Mouse (Mus musculus) liver, embryonic 14.5 days (tissue): ENCODE results near the gene Abhd2. TPM values are rescaled to one million over a fixed set of nuclear protein-coding genes. Genes with fewer than 3 reads are reported as not detected.
A peak's percentile ranks its signal among the peaks of the same experiment; 100 is the strongest.

Experiments
- ATAC-seq: fragments of 200-750 bp; cut with Nextera tagmentation; 2 replicates; pipeline ENCODE4 v1.8.0; 2017; ENCODE audit warnings: moderate number of reproducible peaks, mild to moderate bottlenecking, moderate library complexity; ENCODE audit not compliant: insufficient read depth
- DNase-seq, 3 experiments: peaks; one replicate each; pipeline ENCODE4 v3.0.0-alpha.2; 2012 to 2013; ENCODE audit warnings: low read depth in 3 of 3, low spot score in 3 of 3
- H3K27ac ChIP-seq: fragments of 300-500 bp; sonication (generic); 2 replicates; pipeline ENCODE4 v1.5.1; 2014; ENCODE audit warnings: moderate library complexity, mild to moderate bottlenecking, control low read depth, inconsistent platforms
- H3K27me3 ChIP-seq: fragments of 300-500 bp; sonication (generic); 2 replicates; pipeline ENCODE4 v1.6.1; 2014; ENCODE audit warnings: mild to moderate bottlenecking, low read length, moderate library complexity; ENCODE audit not compliant: control insufficient read depth, insufficient read depth
- H3K36me3 ChIP-seq: fragments of 300-500 bp; sonication (generic); replicated peaks from 2 replicates; pipeline ENCODE4 v1.6.1; 2014; ENCODE audit warnings: low read depth; ENCODE audit not compliant: control insufficient read depth, insufficient read depth
- H3K4me1 ChIP-seq, 2 experiments: fragments of 200-500 bp in 1 of 2; fragments of 300-500 bp in 1 of 2; sonication (generic) in 1 of 2; replicated peaks; 2 replicates each; pipeline ENCODE4 v1.6.1; 2012 to 2014; ENCODE audit warnings: antibody characterized with exemption in 1 of 2, inconsistent platforms in 1 of 2, low read length in 1 of 2; ENCODE audit not compliant: control insufficient read depth in 2 of 2, insufficient read depth in 2 of 2
- H3K4me2 ChIP-seq: fragments of 300-500 bp; sonication (generic); 2 replicates; pipeline ENCODE4 v1.6.1; 2014; ENCODE audit warnings: low read depth, mild to moderate bottlenecking, control low read depth, moderate library complexity
- H3K4me3 ChIP-seq, 2 experiments: fragments of 200-500 bp in 1 of 2; fragments of 300-500 bp in 1 of 2; sonication (generic) in 1 of 2; 2 replicates each; pipeline ENCODE4 v1.5.1; 2012 to 2014; ENCODE audit warnings: low read depth in 2 of 2, low read length in 2 of 2, mild to moderate bottlenecking in 2 of 2, control low read depth in 1 of 2, inconsistent platforms in 1 of 2, moderate library complexity in 1 of 2; ENCODE audit not compliant: insufficient read depth in 1 of 2
- H3K9ac ChIP-seq: fragments of 300-500 bp; sonication (generic); replicated peaks from 2 replicates; pipeline ENCODE4 v1.6.1; 2014; ENCODE audit warnings: mild to moderate bottlenecking, control low read depth, moderate library complexity
- H3K9me3 ChIP-seq: fragments of 300-500 bp; sonication (generic); 2 replicates; pipeline ENCODE4 v1.6.1; 2016; ENCODE audit warnings: low read length, mixed read lengths; ENCODE audit not compliant: control insufficient read depth
- CTCF ChIP-seq: IDR thresholded peaks from 2 replicates; pipeline ENCODE4 v1.5.1; 2016; ENCODE audit warnings: antibody characterized with exemption, low read depth, control low read depth
- EP300 ChIP-seq: IDR thresholded peaks from 2 replicates; pipeline ENCODE4 v1.6.1; 2016; ENCODE audit warnings: antibody characterized with exemption, low read depth
- WGBS: fragments of 180-500 bp; shearing (Covaris S2); extraction: QIAGEN DNeasy Blood & Tissue Kit; methylation state at CpG from one replicate; pipeline ENCODE4 v1.1.7; 2014; ENCODE audit not compliant: insufficient replicate concordance; 5-methylcytosine and 5-hydroxymethylcytosine counted together
- polyA plus RNA-seq, 2 experiments: library from polyadenylated mRNA; depleted of rRNA in 1 of 2; stranded (reverse) in 1 of 2; unstranded in 1 of 2; fragments of >200 nt; fragmentation: Nextera tagmentation in 1 of 2; extraction: Ambion mirVana in 1 of 2; gene quantifications; 2 replicates each; pipeline versions ENCODE4 v1.2.1 to v1.2.3; 2012 to 2014

Gene Abhd2
- polyA plus RNA-seq, 2 experiments, result 5.6 to 11.4 TPM

DNA sequence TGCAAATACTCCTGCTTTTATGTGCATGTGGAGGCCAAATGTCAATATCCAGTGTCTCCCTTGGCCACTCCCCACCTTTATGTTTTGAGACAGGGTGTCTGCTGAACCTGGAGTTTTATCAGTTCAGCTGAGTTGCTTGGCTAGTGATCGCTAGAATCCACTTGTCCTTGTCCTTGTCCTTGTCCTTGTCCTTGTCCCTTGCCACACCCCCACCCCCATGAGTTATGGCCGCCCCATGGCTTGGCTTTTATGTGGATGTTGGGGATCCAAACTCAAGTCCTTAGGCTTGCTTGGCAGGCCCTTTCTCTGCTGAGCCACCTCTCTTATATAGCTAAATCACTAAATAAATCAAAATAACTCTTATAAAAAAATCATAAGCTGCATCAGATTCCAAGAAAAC is 29.6 kb downstream of the Abhd2 start:
- Histone ChIP-seq H3K36me3 (peaks cover 9% of the 10 kb centered on the region), H3K4me3 (no peak overlapping the region), H3K9ac (no peak overlapping the region), H3K4me2 (no peak overlapping the region), H3K27ac (no peak overlapping the region), H3K27me3 (no peaks in the 10 kb centered on the region), H3K9me3 (no peaks in the 10 kb centered on the region), H3K4me1 (peaks cover 0 to 20% of the 10 kb centered on the region in 2 experiments; a peak in 2 of 4 replicates)
- WGBS, result 67% methylated on average over 2 of the region's 2 CpGs
- TF ChIP-seq EP300 (no peak), CTCF (no peak)
- DNase-seq, result no peak
- no peak for ATAC-seq

DNA sequence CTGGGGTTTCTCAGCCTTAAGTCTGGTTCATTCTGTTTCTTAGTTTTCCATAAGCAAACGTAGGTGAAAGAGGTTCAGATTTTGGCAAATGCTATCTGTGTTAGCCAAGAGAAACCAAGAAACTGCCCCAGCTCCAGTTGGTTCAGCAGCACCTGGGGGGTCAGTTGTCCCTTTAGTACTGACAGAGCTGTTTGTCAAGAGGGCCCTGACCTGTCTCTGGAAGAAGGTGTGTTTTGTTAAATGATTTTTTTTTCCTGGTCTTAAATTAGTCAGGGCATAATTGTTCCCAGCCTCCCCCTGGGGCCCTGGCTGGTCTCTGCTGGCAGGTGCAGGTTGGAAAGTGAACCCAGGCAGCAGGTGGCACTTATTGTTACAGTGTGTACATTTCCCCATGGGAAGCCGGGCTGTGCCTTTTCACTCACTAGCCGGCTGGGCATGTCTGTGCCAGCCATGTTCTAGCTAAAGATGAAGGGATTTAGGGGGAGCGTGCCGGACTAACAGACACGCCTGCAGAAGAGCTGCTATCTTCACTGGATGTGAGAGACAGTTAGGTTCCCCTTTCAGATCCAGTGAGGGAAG is 30.3 kb downstream of the Abhd2 start:
- TF ChIP-seq CTCF, result no peak
- TF ChIP-seq EP300, result no peak
- ATAC-seq, result no peak
- 76% methylated on average over 6 of the region's 6 CpGs for WGBS

DNA sequence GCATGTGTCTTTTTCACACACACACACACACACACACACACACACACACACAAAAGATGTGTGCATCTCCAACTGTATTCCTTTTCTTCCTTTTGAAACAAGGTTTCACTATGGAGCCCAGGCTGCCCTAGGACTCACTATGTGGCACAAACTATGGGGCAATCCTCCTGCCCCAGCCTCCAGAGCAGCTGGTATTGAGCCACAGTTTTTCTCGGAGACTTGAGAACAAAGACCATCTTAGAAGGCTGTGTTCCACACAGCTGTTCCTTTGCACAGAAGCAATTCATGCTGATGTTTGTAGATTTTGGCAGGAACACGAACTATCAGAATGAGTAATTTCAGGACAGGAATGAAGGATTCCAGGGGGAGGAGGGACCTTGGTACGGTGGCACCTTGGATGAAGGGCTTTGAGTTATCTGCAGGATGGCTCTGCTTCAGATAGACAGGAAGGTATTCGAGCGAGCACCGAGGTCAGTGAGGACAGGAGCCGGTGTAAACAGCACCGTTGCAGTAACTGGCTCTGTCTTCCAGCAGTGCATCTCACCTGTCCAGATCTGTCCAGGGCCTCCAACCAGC is 35.5 kb downstream of the Abhd2 start:
- H3K36me3 ChIP-seq, result no peaks in the 10 kb centered on the region; the same call in 1 of the 2 replicates
- H3K9me3 ChIP-seq, result no peaks in the 10 kb centered on the region
- WGBS, result 69% methylated on average over 8 of the region's 8 CpGs
- H3K4me1 ChIP-seq, result peaks cover 15 to 38% of the 10 kb centered on the region in 2 experiments
- H3K4me3 ChIP-seq, result no peak overlapping the region
- no peak for TF ChIP-seq EP300
- ATAC-seq, result no peak
- H3K4me2 ChIP-seq, result no peak overlapping the region
- no peak for DNase-seq
- no peaks in the 10 kb centered on the region for H3K27me3 ChIP-seq
- H3K9ac ChIP-seq, result no peak overlapping the region
- no peak overlapping the region for H3K27ac ChIP-seq

More for the DNA sequence above, 30.3 kb downstream of the Abhd2 start:
- no peak overlapping the region for H3K27ac ChIP-seq
- peaks cover 6 to 23% of the 10 kb centered on the region in 2 experiments for H3K4me1 ChIP-seq
- no peak overlapping the region for H3K4me3 ChIP-seq
- H3K4me2 ChIP-seq, result no peak overlapping the region
- H3K36me3 ChIP-seq, result peaks cover 3% of the 10 kb centered on the region
- no peak for DNase-seq
- no peaks in the 10 kb centered on the region for H3K9me3 ChIP-seq
- H3K9ac ChIP-seq, result no peak overlapping the region
- no peaks in the 10 kb centered on the region for H3K27me3 ChIP-seq

DNA sequence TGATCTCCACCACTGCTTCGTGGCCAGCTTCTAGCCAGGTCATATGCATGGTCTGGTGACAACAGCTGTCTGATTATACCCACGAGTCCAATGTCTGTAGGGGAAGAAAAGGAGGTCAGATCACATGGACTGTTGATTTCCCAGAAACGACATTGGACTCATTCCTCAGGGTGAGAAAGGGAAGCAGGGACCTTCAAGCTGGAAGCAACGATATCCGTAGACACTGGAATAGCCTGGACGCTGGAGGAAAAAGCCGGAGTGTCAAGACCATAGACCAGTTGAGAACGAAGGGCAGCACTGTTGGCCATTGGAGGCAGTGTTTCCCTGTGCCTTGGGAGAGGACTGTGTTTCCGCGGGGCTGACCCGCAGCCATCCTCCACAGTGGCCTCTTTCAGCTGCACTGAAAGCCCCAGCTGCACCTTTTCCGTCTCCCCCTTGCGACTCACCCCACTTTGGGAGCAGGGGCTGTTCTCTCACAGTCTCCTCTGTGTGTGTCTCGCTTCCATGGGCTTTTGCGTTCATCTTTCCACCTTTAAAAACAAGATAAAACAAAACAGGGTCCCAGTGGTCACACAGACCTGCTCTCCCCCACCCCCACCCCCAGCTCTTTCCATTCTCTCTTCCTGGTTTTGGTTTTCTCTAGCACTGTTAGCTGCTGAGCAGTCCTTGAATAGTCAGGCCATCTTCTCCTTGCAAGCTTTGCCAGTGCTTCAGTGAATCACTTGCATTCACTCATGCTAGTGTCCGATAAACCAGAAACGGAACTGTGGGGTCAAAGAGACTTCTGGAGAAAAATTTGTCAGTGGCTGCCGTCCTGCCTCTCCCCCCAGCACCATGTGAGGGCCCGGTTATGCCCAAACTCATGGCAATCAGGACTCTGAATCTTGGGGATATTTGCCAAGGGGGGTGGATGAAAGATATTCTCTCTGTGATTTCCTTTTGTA is 36.5 kb downstream of the Abhd2 start:
- Histone ChIP-seq H3K4me1 (peaks cover 22 to 45% of the 10 kb centered on the region in 2 experiments), H3K36me3 (no peaks in the 10 kb centered on the region; the same call in 1 of the 2 replicates), H3K9ac (no peak overlapping the region), H3K27me3 (no peaks in the 10 kb centered on the region), H3K4me2 (peak overlapping the region; percentile 20; the same call in 1 of the 2 replicates), H3K27ac (0 out of 2 replicates have a peak overlapping the region, but pooled peaks have one; percentile 11), H3K9me3 (no peaks in the 10 kb centered on the region), H3K4me3 (no peak overlapping the region)
- 59% methylated on average over 19 of the region's 19 CpGs for WGBS
- DNase-seq, result no peak
- no peak for TF ChIP-seq CTCF
- ATAC-seq, result no peak

DNA sequence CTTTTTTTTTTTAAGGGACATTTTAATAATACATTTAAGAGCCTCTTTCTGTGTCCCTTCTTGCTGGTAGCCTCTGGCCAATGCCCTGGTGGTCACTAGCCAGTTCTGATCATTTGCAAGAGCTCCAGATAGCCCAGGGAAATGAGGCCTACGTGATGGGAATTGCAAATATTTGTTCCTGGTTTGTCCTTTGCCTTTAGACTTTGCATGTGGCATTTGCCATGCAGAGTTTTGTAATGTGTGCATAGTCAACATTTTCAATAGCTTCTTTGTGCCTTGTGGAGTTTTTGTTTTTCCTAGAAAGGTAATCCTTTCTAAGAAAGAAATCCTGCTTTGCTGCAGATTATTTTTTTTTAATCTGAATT is 37.2 kb downstream of the Abhd2 start:
- H3K27ac ChIP-seq, result no peak overlapping the region
- WGBS, result 72% methylated on average over 1 of the region's 1 CpGs

More for the DNA sequence above, 37.2 kb downstream of the Abhd2 start:
- no peaks in the 10 kb centered on the region for H3K36me3 ChIP-seq
- no peak overlapping the region for H3K9ac ChIP-seq
- H3K9me3 ChIP-seq, result no peaks in the 10 kb centered on the region
- no peaks in the 10 kb centered on the region for H3K27me3 ChIP-seq
- H3K4me1 ChIP-seq, result peaks cover 22 to 48% of the 10 kb centered on the region in 2 experiments
- H3K4me3 ChIP-seq, result no peak overlapping the region
- TF ChIP-seq CTCF (no peak), EP300 (no peak; the same call in 1 of the 2 replicates)
- ATAC-seq (no peak), DNase-seq (peak in 1 of 3 experiments; percentile 26)
- H3K4me2 ChIP-seq, result no peak overlapping the region; the same call in 1 of the 2 replicates
